Mouse (Mus musculus): ENCODE results near the gene Dkk2.

- TF ChIP-seq CTCF (IDR thresholded peaks at IDR 0.05; ENCODE audit: low read depth, low read length) (peak; percentile 70), POLR2A (IDR thresholded peaks at IDR 0.05; ENCODE audit: extremely low read depth, insufficient read depth, low read length) (no peak)
Measured at GRCm38 (mm10) chr3:132207469-132207868, 122.4 kb downstream of the Dkk2 start.
